Mouse (Mus musculus) liver, embryonic 12.5 days (tissue): ENCODE measurements at regions not wholly inside any gene's neighbourhood (a gene's known extent, or its start where the extent isn't known, plus 50 kb on each side); places are given as distances from the start of the nearest gene placed in this dataset.

Experiments used
- ATAC-seq: fragments of 200-750 bp; cut with Nextera tagmentation; 2 replicates; pipeline ENCODE4 v1.8.0; 2017; ENCODE audit warnings: moderate number of reproducible peaks, mild to moderate bottlenecking, moderate library complexity
- H3K27ac ChIP-seq: fragments of 300-500 bp; sonication (generic); 2 replicates; pipeline ENCODE4 v1.5.1; 2016; ENCODE audit warnings: mild to moderate bottlenecking
- H3K27me3 ChIP-seq: fragments of 300-500 bp; sonication (generic); replicated peaks from 2 replicates; pipeline ENCODE4 v1.6.1; 2016; ENCODE audit warnings: mild to moderate bottlenecking, moderate library complexity
- H3K36me3 ChIP-seq: fragments of 300-500 bp; sonication (generic); 2 replicates; pipeline ENCODE4 v1.6.1; 2016; ENCODE audit warnings: mild to moderate bottlenecking, moderate library complexity
- H3K4me1 ChIP-seq: fragments of 300-500 bp; sonication (generic); 2 replicates; pipeline ENCODE4 v1.6.1; 2016
- H3K4me2 ChIP-seq: fragments of 300-500 bp; sonication (generic); 2 replicates; pipeline ENCODE4 v1.6.1; 2016; ENCODE audit warnings: mild to moderate bottlenecking, moderate library complexity
- H3K4me3 ChIP-seq: fragments of 300-500 bp; sonication (generic); 2 replicates; pipeline ENCODE4 v1.5.1; 2016; ENCODE audit warnings: mild to moderate bottlenecking, moderate library complexity
- H3K9ac ChIP-seq: fragments of 300-500 bp; sonication (generic); 2 replicates; pipeline ENCODE4 v1.6.1; 2016; ENCODE audit warnings: mild to moderate bottlenecking, moderate library complexity
- H3K9me3 ChIP-seq: fragments of 300-500 bp; sonication (generic); replicated peaks from 2 replicates; pipeline ENCODE4 v1.6.1; 2016; ENCODE audit warnings: mild to moderate bottlenecking, moderate library complexity
- WGBS: fragments of 180-500 bp; shearing (Covaris S2); methylation state at CpG from one replicate; pipeline ENCODE4 v1.1.7; 2016; ENCODE audit not compliant: insufficient replicate concordance; 5-methylcytosine and 5-hydroxymethylcytosine counted together

DNA sequence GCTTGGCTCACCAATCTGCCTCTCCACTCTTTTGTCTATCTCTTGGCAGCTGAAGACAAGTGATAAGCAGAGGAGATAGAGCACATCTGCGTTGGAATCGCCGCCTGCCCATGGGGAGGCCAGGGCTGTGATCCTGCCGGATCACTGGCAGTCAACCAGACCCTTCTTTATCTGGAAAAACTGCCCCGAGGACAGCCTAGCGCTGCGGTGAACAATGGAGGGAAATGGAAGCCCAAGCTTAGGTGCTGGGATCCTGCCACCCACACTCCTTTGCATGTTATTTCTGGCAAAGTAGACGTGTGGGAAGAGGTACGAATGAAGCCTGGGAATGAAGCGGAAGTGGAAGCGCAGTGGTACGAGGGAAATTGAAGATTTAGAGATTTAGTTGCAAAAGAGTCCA is 112.8 kb downstream of the Rassf10 start:
- 28% methylated on average over 12 of the region's 12 CpGs for WGBS
- H3K27me3 ChIP-seq = peaks cover 9% of the 10 kb centered on the region
- H3K36me3 ChIP-seq = no peaks in the 10 kb centered on the region
- H3K4me1 ChIP-seq = no peaks in the 10 kb centered on the region
- H3K4me2 ChIP-seq = no peak overlapping the region
- H3K4me3 ChIP-seq = no peak overlapping the region
- ATAC-seq = no peak
- no peak overlapping the region for H3K27ac ChIP-seq
- no peaks in the 10 kb centered on the region for H3K9me3 ChIP-seq
- no peak overlapping the region for H3K9ac ChIP-seq

DNA sequence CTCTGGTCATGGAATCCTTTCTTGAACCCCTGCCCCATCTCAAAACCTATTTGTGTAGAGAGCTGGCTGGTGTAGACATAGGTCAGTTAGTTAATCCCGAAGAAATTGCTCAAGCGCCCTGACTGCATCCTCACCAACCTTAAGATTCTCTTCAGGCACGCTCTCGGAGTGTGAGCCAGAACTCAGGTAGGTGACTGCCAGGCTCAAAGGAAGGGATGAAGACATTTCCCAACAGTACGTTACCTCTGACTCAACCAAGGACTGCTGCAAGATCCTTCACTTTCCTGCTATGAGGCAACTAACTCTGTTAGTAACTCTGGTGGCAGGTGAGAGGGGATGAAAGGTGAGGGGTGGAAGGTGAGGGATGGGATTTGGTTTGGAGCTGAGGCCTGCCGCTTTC is 114.5 kb downstream of the Rassf10 start:
- H3K4me3 ChIP-seq = no peak overlapping the region
- no peak overlapping the region for H3K27ac ChIP-seq
- WGBS = 75% methylated on average over 6 of the region's 6 CpGs
- no peak overlapping the region for H3K9ac ChIP-seq
- ATAC-seq = no peak
- H3K4me1 ChIP-seq = no peaks in the 10 kb centered on the region
- H3K4me2 ChIP-seq = no peak overlapping the region
- H3K36me3 ChIP-seq = no peaks in the 10 kb centered on the region
- H3K9me3 ChIP-seq = no peaks in the 10 kb centered on the region
- H3K27me3 ChIP-seq = peaks cover 9% of the 10 kb centered on the region

DNA sequence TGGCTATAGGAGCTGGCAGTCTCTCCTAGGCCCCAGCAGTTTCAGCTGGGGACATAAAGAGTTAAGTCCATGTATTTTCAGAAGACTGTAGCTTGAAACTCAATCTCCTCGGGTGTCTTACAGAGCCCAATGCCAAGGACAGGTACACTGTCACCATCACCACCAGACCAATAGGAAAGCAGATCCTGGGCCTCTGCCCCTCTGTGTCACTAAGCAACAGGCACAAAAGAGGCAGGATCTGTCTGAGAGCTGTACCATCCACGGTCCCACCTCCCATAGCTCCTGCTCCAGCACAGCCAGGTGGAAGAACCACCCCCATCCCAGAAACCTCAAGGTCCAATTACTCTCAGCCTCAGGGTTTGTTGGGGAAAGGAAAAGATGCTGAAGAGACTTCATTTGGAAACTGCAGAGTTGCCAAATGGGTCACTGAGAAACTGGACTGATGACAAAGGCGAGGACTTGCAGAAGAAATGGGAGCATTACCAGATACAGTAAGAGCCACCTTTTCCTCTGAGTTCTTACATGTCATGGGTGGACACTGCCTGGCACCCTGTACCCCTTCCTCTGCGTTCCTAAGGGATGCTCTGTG is 115.7 kb downstream of the Rassf10 start:
- H3K27ac ChIP-seq = no peak overlapping the region
- WGBS = 62% methylated on average over 4 of the region's 4 CpGs

DNA sequence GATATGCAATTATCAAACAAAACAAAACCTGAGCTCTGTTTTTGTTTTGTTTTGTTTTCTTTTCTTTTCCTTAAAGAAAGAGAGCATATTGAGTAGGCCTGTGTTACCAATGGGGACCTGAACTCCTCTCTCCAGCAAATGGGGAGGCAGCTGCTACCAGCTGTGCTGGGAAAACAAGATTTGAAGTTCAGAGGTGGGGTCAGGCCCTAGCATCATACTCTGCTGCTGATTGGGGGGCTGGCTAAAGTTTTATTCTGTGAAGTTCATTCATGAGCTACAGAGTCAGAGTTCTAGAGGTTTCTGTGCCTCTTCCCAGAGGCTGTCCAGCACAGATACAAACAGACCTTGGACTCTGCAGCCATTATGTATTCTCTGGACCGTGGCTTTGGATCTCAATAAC is 117.7 kb downstream of the Rassf10 start:
- Histone ChIP-seq H3K4me2 (no peak overlapping the region), H3K27ac (no peak overlapping the region), H3K4me1 (no peaks in the 10 kb centered on the region), H3K36me3 (no peaks in the 10 kb centered on the region), H3K9ac (no peak overlapping the region), H3K27me3 (no peaks in the 10 kb centered on the region; the same call in 1 of the 2 replicates), H3K4me3 (no peak overlapping the region), H3K9me3 (no peaks in the 10 kb centered on the region)
- ATAC-seq = no peak
- WGBS = 45% methylated on average over 1 of the region's 1 CpGs

More for the DNA sequence above, 115.7 kb downstream of the Rassf10 start:
- no peaks in the 10 kb centered on the region for H3K9me3 ChIP-seq
- no peak for ATAC-seq
- peaks cover 9% of the 10 kb centered on the region for H3K27me3 ChIP-seq
- H3K4me1 ChIP-seq = no peaks in the 10 kb centered on the region
- H3K36me3 ChIP-seq = no peaks in the 10 kb centered on the region
- H3K9ac ChIP-seq = no peak overlapping the region
- no peak overlapping the region for H3K4me2 ChIP-seq
- no peak overlapping the region for H3K4me3 ChIP-seq

DNA sequence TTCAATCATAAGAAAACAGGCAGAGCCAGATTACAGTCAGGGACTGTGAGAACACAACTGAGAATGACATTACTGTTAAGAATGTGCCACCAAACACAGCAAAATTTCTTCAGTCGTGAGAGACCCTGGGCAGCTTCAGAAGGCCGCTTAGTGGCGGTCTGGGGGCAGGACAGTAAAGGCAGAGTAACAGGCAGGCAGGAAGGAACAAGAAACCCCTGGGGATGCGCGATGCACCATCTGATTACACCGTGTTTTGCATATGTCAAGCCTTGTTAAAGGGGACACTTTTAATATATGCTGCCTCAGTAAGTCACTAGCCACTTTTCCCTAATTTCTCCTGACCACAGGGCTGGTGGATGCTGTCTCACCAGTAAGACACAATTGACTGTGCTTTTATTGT is 120.0 kb downstream of the Rassf10 start:
- H3K4me3 ChIP-seq = no peak overlapping the region
- no peaks in the 10 kb centered on the region for H3K36me3 ChIP-seq
- ATAC-seq = no peak
- no peak overlapping the region for H3K9ac ChIP-seq
- H3K27ac ChIP-seq = no peak overlapping the region
- H3K9me3 ChIP-seq = no peaks in the 10 kb centered on the region
- H3K4me2 ChIP-seq = no peak overlapping the region
- H3K4me1 ChIP-seq = no peaks in the 10 kb centered on the region
- WGBS = 38% methylated on average over 6 of the region's 6 CpGs
- no peaks in the 10 kb centered on the region for H3K27me3 ChIP-seq

DNA sequence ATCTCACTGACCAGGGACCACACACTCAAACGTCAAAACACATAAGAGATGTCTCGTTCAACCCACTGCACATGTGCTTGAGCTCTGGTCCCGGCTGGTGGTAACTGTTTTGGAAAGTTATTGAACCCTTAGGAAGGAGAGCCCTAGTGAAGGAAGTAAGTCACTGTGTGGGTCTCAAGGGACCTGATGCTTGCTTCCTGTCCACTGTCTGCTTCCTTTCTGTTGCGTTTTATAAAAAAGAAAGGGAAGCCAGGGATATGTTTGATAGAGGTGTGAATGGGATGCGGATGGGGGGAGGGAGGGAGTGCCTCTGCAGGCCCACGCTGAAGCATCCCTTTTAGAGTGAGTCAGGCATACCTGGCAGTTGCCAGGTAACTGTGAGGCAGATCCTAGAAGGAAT is 121.6 kb downstream of the Rassf10 start:
- H3K4me3 ChIP-seq = no peak overlapping the region
- H3K36me3 ChIP-seq = no peaks in the 10 kb centered on the region
- H3K9me3 ChIP-seq = no peaks in the 10 kb centered on the region
- ATAC-seq = no peak
- whole genome bisulfite sequencing = 35% methylated on average over 6 of the region's 6 CpGs
- H3K4me2 ChIP-seq = no peak overlapping the region
- H3K4me1 ChIP-seq = no peaks in the 10 kb centered on the region
- no peaks in the 10 kb centered on the region for H3K27me3 ChIP-seq
- H3K9ac ChIP-seq = no peak overlapping the region
- H3K27ac ChIP-seq = no peak overlapping the region

DNA sequence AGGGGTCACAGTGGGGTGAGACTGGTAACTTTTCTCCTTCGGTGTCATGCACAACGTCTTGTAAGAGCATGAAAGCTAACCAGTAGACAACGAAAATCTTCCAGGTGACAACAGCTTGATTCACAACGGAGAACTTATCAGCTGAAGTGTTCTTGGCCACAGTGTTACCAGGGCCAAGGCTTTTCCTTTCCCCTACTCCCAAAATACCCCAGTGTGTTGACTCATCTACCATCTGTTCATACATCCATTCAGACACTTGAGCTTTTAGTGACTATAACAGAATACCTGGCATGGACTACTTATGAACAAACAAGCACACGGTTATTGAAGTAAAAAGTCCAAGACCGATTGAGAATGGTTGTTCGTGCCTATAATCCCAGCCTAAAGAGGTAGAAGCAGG is 122.5 kb downstream of the Rassf10 start:
- Histone ChIP-seq H3K36me3 (no peaks in the 10 kb centered on the region), H3K4me1 (no peaks in the 10 kb centered on the region), H3K27ac (no peak overlapping the region), H3K9ac (no peak overlapping the region), H3K9me3 (no peaks in the 10 kb centered on the region), H3K27me3 (no peaks in the 10 kb centered on the region), H3K4me2 (no peak overlapping the region), H3K4me3 (no peak overlapping the region)
- ATAC-seq = no peak
- 75% methylated on average over 7 of the region's 7 CpGs for WGBS

DNA sequence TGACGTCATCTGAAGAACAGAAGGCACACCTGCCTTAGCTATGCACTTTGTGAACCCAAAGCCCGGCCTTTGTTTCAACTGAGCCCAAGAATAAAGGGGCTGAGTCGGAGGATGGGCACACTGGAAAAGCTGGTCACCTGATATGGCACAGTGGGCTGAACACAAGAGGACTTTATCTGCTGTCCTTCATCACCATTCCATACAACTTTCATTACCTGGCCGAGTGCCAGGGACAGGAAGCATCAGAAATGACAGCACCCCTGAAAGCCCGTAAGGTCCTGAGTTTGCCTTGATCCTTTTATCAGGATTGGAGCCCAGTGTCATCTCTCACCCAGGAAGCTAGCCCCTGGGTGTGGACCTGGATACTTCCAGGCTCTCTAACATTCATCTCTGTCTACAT is 126.1 kb upstream of the Arntl start:
- ATAC-seq = no peak
- H3K4me1 ChIP-seq = peaks cover 17% of the 10 kb centered on the region
- no peak overlapping the region for H3K4me2 ChIP-seq
- 58% methylated on average over 5 of the region's 5 CpGs for WGBS
- H3K4me3 ChIP-seq = no peak overlapping the region
- no peaks in the 10 kb centered on the region for H3K36me3 ChIP-seq
- no peaks in the 10 kb centered on the region for H3K9me3 ChIP-seq
- H3K9ac ChIP-seq = no peak overlapping the region
- H3K27me3 ChIP-seq = 0 out of 2 replicates have a peak, but pooled peaks cover 6% of the 10 kb centered on the region
- H3K27ac ChIP-seq = no peak overlapping the region

DNA sequence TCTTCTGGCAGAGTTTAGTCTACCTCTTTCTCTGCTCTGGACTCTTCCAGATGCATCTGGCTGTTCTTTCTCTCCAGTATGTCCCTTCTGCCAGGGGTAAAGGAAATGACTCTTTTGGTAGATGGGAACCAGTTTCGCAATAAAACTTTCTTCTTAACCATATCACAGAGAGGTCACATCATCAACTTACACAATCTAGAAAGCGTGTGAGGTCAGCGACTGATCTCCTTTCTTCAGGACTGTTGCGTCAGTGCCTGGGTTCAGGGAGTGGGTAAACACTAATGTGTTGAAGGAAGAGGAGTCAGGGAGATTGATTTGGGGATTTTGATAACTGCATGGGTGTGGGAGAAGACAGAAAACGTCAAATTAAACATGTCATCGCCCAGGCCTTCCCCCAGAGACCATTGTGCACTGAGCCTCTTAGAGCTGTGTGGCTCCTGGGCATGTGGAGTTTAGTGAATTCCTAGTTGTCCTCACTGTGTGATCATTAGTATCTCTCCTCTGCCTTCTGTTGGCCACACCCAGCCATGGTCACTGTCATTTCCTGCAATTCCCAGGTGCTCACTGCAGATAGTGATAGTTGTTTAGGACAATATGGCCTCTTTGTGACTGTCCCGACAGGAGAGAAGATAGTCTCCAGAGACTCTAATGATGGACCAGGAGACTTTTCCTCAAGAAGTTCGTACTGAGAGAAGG is 122.2 kb upstream of the Arntl start:
- Histone ChIP-seq H3K36me3 (no peaks in the 10 kb centered on the region), H3K4me1 (peaks cover 17% of the 10 kb centered on the region), H3K9me3 (no peaks in the 10 kb centered on the region), H3K27ac (no peak overlapping the region), H3K4me2 (peak overlapping the region; percentile 28), H3K4me3 (no peak overlapping the region), H3K9ac (no peak overlapping the region), H3K27me3 (0 out of 2 replicates have a peak, but pooled peaks cover 6% of the 10 kb centered on the region)
- WGBS = 33% methylated on average over 8 of the region's 8 CpGs
- ATAC-seq = peak; percentile 87

DNA sequence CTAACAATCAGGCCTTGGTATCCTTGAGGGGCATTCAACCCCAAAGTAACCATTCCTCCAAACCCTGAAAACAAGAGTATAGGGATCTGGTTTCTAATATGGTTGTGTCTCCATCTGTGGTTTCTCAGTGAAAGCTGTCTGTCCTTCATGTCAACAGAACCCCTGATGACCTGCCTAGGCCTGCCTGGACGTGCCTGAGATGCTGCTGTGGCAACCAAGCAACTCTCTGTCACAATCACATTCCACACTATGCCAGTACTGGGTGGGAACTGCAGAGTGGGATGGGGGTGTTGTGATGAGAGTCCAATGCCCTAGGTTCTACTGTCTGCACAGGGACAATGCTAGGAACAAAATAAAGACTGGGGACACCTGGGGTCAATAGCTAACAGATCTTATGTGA is 121.1 kb upstream of the Arntl start:
- H3K4me2 ChIP-seq = no peak overlapping the region
- no peaks in the 10 kb centered on the region for H3K36me3 ChIP-seq
- WGBS = 50% methylated on average over 1 of the region's 1 CpGs
- ATAC-seq = no peak
- no peak overlapping the region for H3K9ac ChIP-seq
- H3K9me3 ChIP-seq = no peaks in the 10 kb centered on the region
- no peak overlapping the region for H3K4me3 ChIP-seq
- peaks cover 17% of the 10 kb centered on the region for H3K4me1 ChIP-seq
- H3K27me3 ChIP-seq = 0 out of 2 replicates have a peak, but pooled peaks cover 6% of the 10 kb centered on the region
- H3K27ac ChIP-seq = no peak overlapping the region

DNA sequence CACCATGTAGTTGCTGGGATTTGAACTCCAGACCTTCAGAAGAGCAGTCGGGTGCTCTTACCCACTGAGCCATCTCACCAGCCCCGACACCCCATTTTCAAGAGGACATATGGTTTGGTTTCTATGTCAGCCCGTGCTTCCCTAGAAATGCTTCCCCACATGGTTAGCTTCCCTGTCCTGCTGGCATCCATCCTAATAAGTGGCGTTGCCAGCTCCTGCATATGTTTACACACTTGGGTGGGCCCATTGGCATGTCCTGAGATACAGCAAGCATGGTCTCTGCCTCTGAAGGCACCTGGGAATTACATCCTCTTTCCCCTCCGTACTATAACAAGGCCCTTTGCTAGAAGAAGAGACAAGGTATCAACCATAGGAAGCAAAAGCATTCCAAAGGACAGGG is 119.6 kb upstream of the Arntl start:
- ATAC-seq = no peak
- H3K36me3 ChIP-seq = no peaks in the 10 kb centered on the region

DNA sequence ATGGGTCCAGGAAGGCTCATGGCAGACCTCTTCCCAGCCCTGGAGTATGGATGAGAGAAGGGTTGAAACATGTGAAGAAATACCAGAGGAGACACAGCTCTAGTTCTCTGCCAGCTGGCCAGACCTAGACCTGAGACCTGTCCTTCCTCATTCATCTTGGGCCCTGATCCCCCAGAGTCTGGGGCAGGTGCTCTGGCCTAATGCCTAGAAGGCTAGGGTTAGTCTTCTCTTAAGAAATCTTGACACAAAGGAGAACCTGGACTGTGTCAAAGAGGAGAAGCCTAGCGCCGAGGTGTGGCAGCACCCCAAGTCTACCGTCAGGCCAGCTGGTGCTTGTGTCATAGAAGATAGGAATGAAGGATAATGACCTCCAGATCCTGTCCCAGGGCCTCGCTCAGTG is 118.2 kb upstream of the Arntl start:
- Histone ChIP-seq H3K9me3 (no peaks in the 10 kb centered on the region), H3K36me3 (no peaks in the 10 kb centered on the region), H3K4me3 (no peak overlapping the region), H3K4me2 (no peak overlapping the region), H3K9ac (no peak overlapping the region), H3K27me3 (peaks cover 6% of the 10 kb centered on the region; the same call in 1 of the 2 replicates), H3K27ac (no peak overlapping the region), H3K4me1 (peaks cover 17% of the 10 kb centered on the region)
- 63% methylated on average over 4 of the region's 4 CpGs for WGBS
- ATAC-seq = no peak

More for the DNA sequence above, 119.6 kb upstream of the Arntl start:
- Histone ChIP-seq H3K27me3 (peaks cover 6% of the 10 kb centered on the region; the same call in 1 of the 2 replicates), H3K4me3 (no peak overlapping the region), H3K9me3 (no peaks in the 10 kb centered on the region), H3K27ac (no peak overlapping the region), H3K9ac (no peak overlapping the region), H3K4me1 (peaks cover 17% of the 10 kb centered on the region), H3K4me2 (no peak overlapping the region)
- 72% methylated on average over 5 of the region's 5 CpGs for WGBS
